Mouse (Mus musculus) liver, embryonic 13.5 days (tissue): Measurements from ENCODE around the gene Ptf1a. TPM values are rescaled to one million over a fixed set of nuclear protein-coding genes. Genes with fewer than 3 reads are reported as not detected.

Experiments
- ATAC-seq: fragments of 200-750 bp; cut with Nextera tagmentation; 2 replicates; pipeline ENCODE4 v1.8.0; 2017; ENCODE audit warnings: low read depth, mild to moderate bottlenecking, moderate number of reproducible peaks, moderate library complexity
- DNase-seq: peaks from one replicate; pipeline ENCODE4 v3.0.0; 2022
- H3K27ac ChIP-seq: fragments of 300-500 bp; sonication (generic); 2 replicates; pipeline ENCODE4 v1.5.1; 2015; ENCODE audit warnings: moderate library complexity, mild to moderate bottlenecking, inconsistent platforms
- H3K27me3 ChIP-seq: fragments of 300-500 bp; sonication (generic); 2 replicates; pipeline ENCODE4 v1.6.1; 2015; ENCODE audit warnings: mild to moderate bottlenecking, inconsistent platforms
- H3K36me3 ChIP-seq: fragments of 300-500 bp; sonication (generic); 2 replicates; pipeline ENCODE4 v1.6.1; 2015; ENCODE audit warnings: mild to moderate bottlenecking, inconsistent platforms
- H3K4me1 ChIP-seq: fragments of 300-500 bp; sonication (generic); replicated peaks from 2 replicates; pipeline ENCODE4 v1.6.1; 2015; ENCODE audit warnings: inconsistent platforms
- H3K4me2 ChIP-seq: fragments of 300-500 bp; sonication (generic); 2 replicates; pipeline ENCODE4 v1.6.1; 2015; ENCODE audit warnings: inconsistent platforms, mild to moderate bottlenecking, moderate library complexity
- H3K4me3 ChIP-seq: fragments of 300-500 bp; sonication (generic); replicated peaks from 2 replicates; pipeline ENCODE4 v1.5.1; 2015; ENCODE audit warnings: mild to moderate bottlenecking, inconsistent platforms
- H3K9ac ChIP-seq: fragments of 300-500 bp; sonication (generic); 2 replicates; pipeline ENCODE4 v1.6.1; 2015; ENCODE audit warnings: mild to moderate bottlenecking, inconsistent platforms
- H3K9me3 ChIP-seq: fragments of 300-500 bp; sonication (generic); replicated peaks from 2 replicates; pipeline ENCODE4 v1.6.1; 2016; ENCODE audit warnings: inconsistent platforms
- WGBS: fragments of 180-500 bp; shearing (Covaris S2); methylation state at CpG from one replicate; pipeline ENCODE4 v1.1.7; 2015; ENCODE audit not compliant: insufficient replicate concordance; 5-methylcytosine and 5-hydroxymethylcytosine counted together
- polyA plus RNA-seq: library from polyadenylated mRNA; unstranded; fragments of >200 nt; fragmentation: Nextera tagmentation; extraction: Ambion mirVana; gene quantifications from 2 replicates; pipeline ENCODE4 v1.2.1, GENCODE M21; 2015

Ptf1a gene
- polyA plus RNA-seq: not detected in 2 replicates

- 2% methylated on average over 53 of the region's 53 CpGs for WGBS
These were observed at the start of gene Ptf1a for GRCm38 (mm10) chr2:19444931-19445831. Gene Ptf1a, plus strand, starts transcription at chr2:19445663.

GRCm38 (mm10) chr2:19405409-19405808 lies 40.1 kb upstream of the Ptf1a start:
- Histone ChIP-seq H3K4me1 (no peaks in the 10 kb centered on the region), H3K36me3 (no peaks in the 10 kb centered on the region), H3K27me3 (no peaks in the 10 kb centered on the region), H3K4me3 (no peak overlapping the region), H3K9me3 (no peaks in the 10 kb centered on the region), H3K27ac (no peak overlapping the region), H3K9ac (no peak overlapping the region), H3K4me2 (no peak overlapping the region)
- peak; percentile 53; the same call in 1 of the 2 replicates for ATAC-seq
- WGBS: 30% methylated on average over 5 of the region's 5 CpGs
- no peak for DNase-seq

More at GRCm38 (mm10) chr2:19444931-19445831, at the start of gene Ptf1a:
- Histone ChIP-seq H3K4me2 (no peak within 1 kb of the TSS), H3K9me3 (no peaks in the 10 kb centered on the region), H3K27ac (no peak within 1 kb of the TSS), H3K4me1 (no peaks in the 10 kb centered on the region), H3K9ac (no peak within 1 kb of the TSS), H3K36me3 (no peaks in the 10 kb centered on the region), H3K27me3 (peaks cover 89% of the 10 kb centered on the region), H3K4me3 (no peak within 1 kb of the TSS)
- ATAC-seq: no peak
- no peak for DNase-seq

GRCm38 (mm10) chr2:19406531-19406930 lies 38.9 kb upstream of the Ptf1a start:
- Histone ChIP-seq H3K4me1 (no peaks in the 10 kb centered on the region), H3K36me3 (no peaks in the 10 kb centered on the region), H3K4me2 (no peak overlapping the region), H3K9ac (no peak overlapping the region), H3K4me3 (no peak overlapping the region), H3K27ac (no peak overlapping the region), H3K9me3 (no peaks in the 10 kb centered on the region), H3K27me3 (no peaks in the 10 kb centered on the region)
- ATAC-seq (no peak), DNase-seq (no peak)
- 53% methylated on average over 3 of the region's 3 CpGs for WGBS

GRCm38 (mm10) chr2:19414222-19414965 lies 31.1 kb upstream of the Ptf1a start:
- Histone ChIP-seq H3K4me2 (peak overlapping the region; percentile 52), H3K27me3 (no peaks in the 10 kb centered on the region), H3K4me3 (peak overlapping the region; percentile 12; the same call in 1 of the 2 replicates), H3K27ac (no peak overlapping the region), H3K36me3 (no peaks in the 10 kb centered on the region), H3K9ac (no peak overlapping the region; the same call in 1 of the 2 replicates), H3K4me1 (peaks cover 5% of the 10 kb centered on the region), H3K9me3 (no peaks in the 10 kb centered on the region)
- DNase-seq (peak; percentile 40), ATAC-seq (no peak)
- WGBS: 14% methylated on average over 19 of the region's 19 CpGs

- peak overlapping the region; percentile 52 for H3K4me2 ChIP-seq
- ATAC-seq: no peak
- peak overlapping the region; percentile 12; the same call in 1 of the 2 replicates for H3K4me3 ChIP-seq
- no peak overlapping the region; the same call in 1 of the 2 replicates for H3K9ac ChIP-seq
- no peak overlapping the region for H3K27ac ChIP-seq
- no peaks in the 10 kb centered on the region for H3K36me3 ChIP-seq
- WGBS: 0% methylated on average over 6 of the region's 6 CpGs
- H3K9me3 ChIP-seq: no peaks in the 10 kb centered on the region
- no peaks in the 10 kb centered on the region for H3K27me3 ChIP-seq
- peaks cover 5% of the 10 kb centered on the region for H3K4me1 ChIP-seq
- peak; percentile 13 for DNase-seq
These were observed 30.4 kb upstream of the Ptf1a start for GRCm38 (mm10) chr2:19415063-19415521.

GRCm38 (mm10) chr2:19416066-19416465 lies 29.4 kb upstream of the Ptf1a start:
- Histone ChIP-seq H3K9ac (no peak overlapping the region), H3K4me3 (no peak overlapping the region), H3K27me3 (no peaks in the 10 kb centered on the region), H3K9me3 (no peaks in the 10 kb centered on the region), H3K4me2 (no peak overlapping the region), H3K4me1 (peaks cover 5% of the 10 kb centered on the region), H3K27ac (no peak overlapping the region), H3K36me3 (no peaks in the 10 kb centered on the region)
- ATAC-seq (no peak), DNase-seq (no peak)
- WGBS: 49% methylated on average over 6 of the region's 6 CpGs

- 44% methylated on average over 1 of the region's 1 CpGs for WGBS
- ATAC-seq (no peak), DNase-seq (no peak)
- no peaks in the 10 kb centered on the region for H3K36me3 ChIP-seq
- H3K9ac ChIP-seq: no peak overlapping the region
- H3K4me2 ChIP-seq: no peak overlapping the region
- no peak overlapping the region for H3K4me3 ChIP-seq
- 0 out of 2 replicates have a peak, but pooled peaks cover 7% of the 10 kb centered on the region for H3K27me3 ChIP-seq
- no peaks in the 10 kb centered on the region for H3K9me3 ChIP-seq
- no peak overlapping the region for H3K27ac ChIP-seq
- H3K4me1 ChIP-seq: peaks cover under 1% of the 10 kb centered on the region
These were observed 25.6 kb upstream of the Ptf1a start for GRCm38 (mm10) chr2:19419686-19420345.

GRCm38 (mm10) chr2:19422226-19422625 lies 23.2 kb upstream of the Ptf1a start:
- H3K27me3 ChIP-seq: 0 out of 2 replicates have a peak, but pooled peaks cover 13% of the 10 kb centered on the region

GRCm38 (mm10) chr2:19423086-19423485 lies 22.4 kb upstream of the Ptf1a start:
- H3K9ac ChIP-seq: no peak overlapping the region
- no peaks in the 10 kb centered on the region for H3K36me3 ChIP-seq
- H3K4me1 ChIP-seq: no peaks in the 10 kb centered on the region
- ATAC-seq: no peak
- no peak overlapping the region for H3K4me3 ChIP-seq
- no peak overlapping the region for H3K4me2 ChIP-seq
- no peaks in the 10 kb centered on the region for H3K9me3 ChIP-seq
- 0 out of 2 replicates have a peak, but pooled peaks cover 18% of the 10 kb centered on the region for H3K27me3 ChIP-seq
- no peak for DNase-seq
- WGBS: 70% methylated on average over 6 of the region's 6 CpGs
- no peak overlapping the region for H3K27ac ChIP-seq

More at GRCm38 (mm10) chr2:19422226-19422625, 23.2 kb upstream of the Ptf1a start:
- Histone ChIP-seq H3K27ac (no peak overlapping the region), H3K9ac (no peak overlapping the region), H3K4me1 (no peaks in the 10 kb centered on the region), H3K36me3 (no peaks in the 10 kb centered on the region), H3K4me3 (no peak overlapping the region), H3K4me2 (no peak overlapping the region), H3K9me3 (no peaks in the 10 kb centered on the region)
- ATAC-seq (no peak), DNase-seq (no peak)

GRCm38 (mm10) chr2:19429031-19429430 lies 16.4 kb upstream of the Ptf1a start:
- no peaks in the 10 kb centered on the region for H3K4me1 ChIP-seq
- ATAC-seq (no peak), DNase-seq (no peak)
- no peak overlapping the region for H3K4me2 ChIP-seq
- peaks cover 67% of the 10 kb centered on the region for H3K27me3 ChIP-seq
- WGBS: 5% methylated on average over 10 of the region's 10 CpGs
- H3K9me3 ChIP-seq: no peaks in the 10 kb centered on the region
- H3K27ac ChIP-seq: no peak overlapping the region
- H3K36me3 ChIP-seq: no peaks in the 10 kb centered on the region
- no peak overlapping the region for H3K4me3 ChIP-seq
- no peak overlapping the region for H3K9ac ChIP-seq
